Mouse (Mus musculus) hematopoietic stem cell, adult 5-6 weeks (primary cell): ENCODE measurements around the gene Igf1r. TPM values are rescaled to one million over a fixed set of nuclear protein-coding genes. Genes with fewer than 3 reads are reported as not detected.
A peak's percentile ranks its signal among the peaks of the same experiment; 100 is the strongest.

Experiments used
- ATAC-seq, 2 experiments: fragments of 125-278 bp in 1 of 2; replicated peaks in 1 of 2; 2 replicates each; pipeline ENCODE4 v1.8.0; 2016 to 2017; ENCODE audit warnings: inconsistent platforms in 2 of 2, mild to moderate bottlenecking in 2 of 2, moderate number of reproducible peaks in 2 of 2, low read depth in 1 of 2, moderate TSS enrichment in 1 of 2; ENCODE audit not compliant: low FRiP score in 2 of 2, poor library complexity in 2 of 2, severe bottlenecking in 2 of 2, insufficient read depth in 1 of 2, low TSS enrichment in 1 of 2
- total RNA-seq: library from RNA; stranded (forward); fragments of 172-1452, 232-1000 nt; gene quantifications from 2 replicates; pipeline ENCODE4 v1.2.3, GENCODE M21; 2017

The Igf1r gene
- total RNA-seq, 1 experiment from 2014 or later, result 31.6 TPM

- no peak for ATAC-seq
These were observed 127.7 kb downstream of the Igf1r start for GRCm38 (mm10) chr7:68080122-68080845.

GRCm38 (mm10) chr7:68085338-68085737 lies 132.7 kb downstream of the Igf1r start:
- ATAC-seq, result peak; percentile 59 to 72

- ATAC-seq, result peak; percentile 19 to 22; a peak in 1 of 4 replicates
These were observed 133.3 kb downstream of the Igf1r start for GRCm38 (mm10) chr7:68085870-68086341.

- no peak for ATAC-seq
These were observed 134.9 kb downstream of the Igf1r start for GRCm38 (mm10) chr7:68087496-68087895.

GRCm38 (mm10) chr7:68088825-68089224 lies 136.2 kb downstream of the Igf1r start:
- no peak for ATAC-seq

- ATAC-seq, result no peak
These were observed 137.1 kb downstream of the Igf1r start for GRCm38 (mm10) chr7:68089725-68090124.

GRCm38 (mm10) chr7:68090576-68090975 lies 137.9 kb downstream of the Igf1r start:
- no peak for ATAC-seq

GRCm38 (mm10) chr7:68092304-68092978 lies 139.8 kb downstream of the Igf1r start:
- ATAC-seq, result no peak

- ATAC-seq, result 0 out of 4 replicates have a peak, but pooled peaks have one; percentile 15 to 52
These were observed 141.2 kb downstream of the Igf1r start for GRCm38 (mm10) chr7:68093817-68094216.

GRCm38 (mm10) chr7:68095574-68095973 lies 142.9 kb downstream of the Igf1r start:
- ATAC-seq, result no peak

GRCm38 (mm10) chr7:68096411-68096810 lies 143.8 kb downstream of the Igf1r start:
- 0 out of 4 replicates have a peak, but pooled peaks of 1 of the 2 experiments have one; percentile 22 for ATAC-seq

GRCm38 (mm10) chr7:68097081-68097836 lies 144.6 kb downstream of the Igf1r start:
- ATAC-seq, result no peak

GRCm38 (mm10) chr7:68098098-68098497 lies 145.5 kb downstream of the Igf1r start:
- no peak for ATAC-seq

- ATAC-seq, result no peak
These were observed 147.8 kb downstream of the Igf1r start for GRCm38 (mm10) chr7:68100388-68100787.

- ATAC-seq, result peak; percentile 68 to 77
These were observed 150.0 kb downstream of the Igf1r start for GRCm38 (mm10) chr7:68102456-68103177.

- peak; percentile 31 to 33; a peak in 2 of 4 replicates for ATAC-seq
These were observed 150.5 kb downstream of the Igf1r start for GRCm38 (mm10) chr7:68103178-68103530.

- no peak for ATAC-seq
These were observed 158.9 kb downstream of the Igf1r start for GRCm38 (mm10) chr7:68111532-68111931.
